Mouse (Mus musculus): ENCODE measurements around the gene Mmp14. TPM values are rescaled to one million over a fixed set of nuclear protein-coding genes. Genes with fewer than 3 reads are reported as not detected.

Gene Mmp14
- total and polyA plus RNA-seq, 3 experiments = 19.4 to 29.9 TPM; not detected in 1

DNA sequence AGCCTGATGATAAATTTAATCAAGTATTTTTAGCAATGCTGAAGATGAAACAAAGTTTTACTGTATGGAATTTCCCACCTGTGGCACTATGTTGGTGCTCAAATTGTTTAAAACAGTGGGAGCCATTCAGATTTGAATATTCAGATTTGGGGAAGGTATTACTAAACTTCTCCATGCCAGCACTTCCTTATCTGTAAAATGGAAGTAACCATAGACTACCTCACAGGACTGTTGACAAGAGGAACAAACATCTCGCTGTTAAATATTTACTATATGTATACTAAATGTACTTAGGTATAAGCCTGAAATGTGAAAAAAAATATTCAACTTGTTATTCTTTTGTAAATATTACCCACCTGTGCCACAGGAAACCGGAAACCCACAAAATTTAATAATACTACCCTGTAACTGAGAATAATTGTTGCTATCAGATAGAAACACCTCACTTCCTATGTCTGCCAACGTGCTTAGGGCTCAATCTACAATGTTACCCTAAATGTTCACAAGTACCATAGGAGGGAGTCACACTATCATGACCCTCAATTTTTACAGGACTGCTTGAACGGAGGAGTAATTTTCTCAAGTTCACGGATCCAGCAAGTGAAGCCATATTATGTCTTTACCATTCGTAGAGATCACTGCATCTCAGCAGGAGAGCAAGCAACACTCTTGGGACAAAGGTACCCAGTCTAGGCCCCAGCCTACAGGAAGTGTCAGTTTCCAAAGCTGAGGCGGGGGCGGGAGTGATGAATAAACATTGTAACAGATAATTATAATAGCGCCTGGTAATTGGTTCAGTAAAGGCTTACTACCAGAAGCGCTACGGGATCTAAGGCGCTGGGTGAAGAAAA is 31.9 kb downstream of the Mmp14 start:
- H3K9ac ChIP-seq (ENCODE audit: control insufficient read depth, low read depth, low read length, poor library complexity, severe bottlenecking) = peak overlapping the region; percentile 96
- peaks cover 0 to 24% of the 10 kb centered on the region in 2 experiments; a peak in 3 of 4 replicates for H3K36me3 ChIP-seq (ENCODE audit: control insufficient read depth in 1 of 2, insufficient read depth in 2 of 2, low read length in 2 of 2)
- H3K9me3 ChIP-seq (replicated peaks; ENCODE audit: insufficient read depth, low read length) = no peaks in the 10 kb centered on the region
- peak overlapping the region; percentile 61 to 91 for H3K4me3 ChIP-seq (ENCODE audit: control insufficient read depth in 1 of 2, insufficient read depth in 1 of 2, low read depth in 2 of 2, low read length in 2 of 2)
- H3K79me2 ChIP-seq (ENCODE audit: control insufficient read depth, insufficient read depth, low read length, poor library complexity) = peaks cover 21% of the 10 kb centered on the region
- peak; percentile 80 for DNase-seq (ENCODE audit: low read depth, low spot score)
- no peaks in the 10 kb centered on the region for H3K27me3 ChIP-seq (ENCODE audit: control insufficient read depth in 1 of 2, insufficient read depth in 2 of 2, low read length in 2 of 2)
- peaks cover 9 to 21% of the 10 kb centered on the region in 2 experiments for H3K4me1 ChIP-seq (ENCODE audit: control insufficient read depth in 1 of 2, insufficient read depth in 2 of 2, low read length in 2 of 2)
- TF ChIP-seq ELF1 (IDR thresholded peaks at IDR 0.05; ENCODE audit: low read depth, low read length) = peak; percentile 84
- peak; percentile 3; the same call in 1 of the 2 replicates for TF ChIP-seq GATA1 (IDR thresholded peaks at IDR 0.05; ENCODE audit: low read depth, low read length)
- TF ChIP-seq JUND (IDR thresholded peaks at IDR 0.05; ENCODE audit: low read depth, low read length) = no peak
- TF ChIP-seq ZNF384 (IDR thresholded peaks at IDR 0.05; ENCODE audit: low read depth, low read length) = no peak
- TF ChIP-seq MEF2A (IDR thresholded peaks at IDR 0.05; ENCODE audit: extremely low read depth, insufficient replicate concordance, low read depth, low read length, poor library complexity, severe bottlenecking) = no peak
- peak; percentile 48 for TF ChIP-seq ETS1 (IDR thresholded peaks at IDR 0.05; ENCODE audit: low read depth, low read length)
- TF ChIP-seq CHD1 (IDR thresholded peaks at IDR 0.05; ENCODE audit: low read depth, low read length) = peak; percentile 53; the same call in 1 of the 2 replicates
- TF ChIP-seq ZC3H11A (IDR thresholded peaks at IDR 0.05; ENCODE audit: low read depth, low read length) = no peak
- TF ChIP-seq TCF12 (IDR thresholded peaks at IDR 0.05; ENCODE audit: low read depth, low read length) = 0 out of 2 replicates have a peak, but pooled peaks have one; percentile 5
- TF ChIP-seq KAT2A (conservative IDR thresholded peaks at IDR 0.05; ENCODE audit: low read depth, low read length) = no peak
- TF ChIP-seq NELFE (IDR thresholded peaks at IDR 0.05; ENCODE audit: low read depth, low read length) = no peak
- peak; percentile 38 to 41; a peak in 2 of 4 replicates for TF ChIP-seq EP300 (IDR thresholded peaks at IDR 0.05; ENCODE audit: low read depth in 1 of 2, low read length in 2 of 2)
- 0 out of 2 replicates have a peak, but pooled peaks have one; percentile 74 for TF ChIP-seq TBP (IDR thresholded peaks at IDR 0.05; ENCODE audit: low read depth, low read length)
- no peak; the same call in 1 of the 2 replicates for TF ChIP-seq HCFC1 (IDR thresholded peaks at IDR 0.05; ENCODE audit: low read depth, low read length)
- peak; percentile 11; the same call in 1 of the 2 replicates for TF ChIP-seq TAL1 (IDR thresholded peaks at IDR 0.05; ENCODE audit: low read length)
- no peak for TF ChIP-seq CTCF (IDR thresholded peaks at IDR 0.05 in 2 of 3, conservative IDR thresholded peaks at IDR 0.05 in 1 of 3; ENCODE audit: control insufficient read depth in 1 of 3, insufficient read depth in 1 of 3, low read depth in 2 of 3, low read length in 3 of 3, poor library complexity in 1 of 3, severe bottlenecking in 1 of 3)
- no peak for TF ChIP-seq NRF1 (IDR thresholded peaks at IDR 0.05; ENCODE audit: insufficient read depth, low read depth, low read length, poor library complexity, severe bottlenecking)
- TF ChIP-seq POLR2A (IDR thresholded peaks at IDR 0.05; ENCODE audit: control insufficient read depth in 1 of 2, insufficient read depth in 1 of 2, low read depth in 1 of 2, low read length in 2 of 2, poor library complexity in 1 of 2) = 0 out of 4 replicates have a peak, but pooled peaks of 1 of the 2 experiments have one; percentile 5
- no peak for TF ChIP-seq E2F4 (IDR thresholded peaks at IDR 0.05; ENCODE audit: borderline replicate concordance, low read depth, low read length)
- no peak for TF ChIP-seq MAZ (IDR thresholded peaks at IDR 0.05; ENCODE audit: low read depth, low read length)
- H3K27ac ChIP-seq (ENCODE audit: control insufficient read depth, low read depth, low read length) = peak overlapping the region; percentile 100
